Mouse (Mus musculus): ENCODE measurements around the gene Foxc2. TPM values are rescaled to one million over a fixed set of nuclear protein-coding genes. Genes with fewer than 3 reads are reported as not detected.
"Not testable (repeated sequence)": the region's sequence is repeated elsewhere in the genome, so short reads cannot be mapped to it uniquely, and the experiment has no call there.

Gene Foxc2
- polyA plus RNA-seq, 1 experiment: 14.6 TPM

DNA sequence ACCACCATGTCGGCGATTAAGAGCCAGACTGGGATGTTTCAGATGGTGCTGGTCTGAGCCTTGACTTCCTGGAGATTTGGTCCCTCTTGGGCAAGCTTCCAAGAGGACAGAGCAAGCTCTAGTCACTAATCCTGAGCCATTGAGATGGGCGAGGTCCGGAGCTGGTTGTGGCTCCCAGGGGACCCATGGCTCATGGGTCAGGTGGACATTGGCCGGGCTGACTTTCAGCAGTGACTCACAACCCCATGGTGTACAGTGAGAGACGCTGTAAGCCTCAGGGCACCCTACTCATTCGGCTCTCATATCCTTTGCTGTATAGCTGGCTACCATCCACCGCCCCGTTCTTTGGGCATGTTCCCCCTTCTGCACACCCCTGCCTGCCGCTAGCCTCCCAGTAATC lies 18.1 kb downstream of the Foxc2 start:
- Histone ChIP-seq H3K4me3 (ENCODE audit: insufficient read depth, low read length) (no peak overlapping the region), H3K27ac (ENCODE audit: insufficient read depth, low read length) (peak overlapping the region; percentile 9; the same call in 1 of the 2 replicates)
- TF ChIP-seq POLR2A (IDR thresholded peaks at IDR 0.05; ENCODE audit: low read depth, low read length) (no peak), CTCF (IDR thresholded peaks at IDR 0.05; ENCODE audit: borderline replicate concordance, insufficient read depth, low read length) (no peak)

GRCm38 (mm10) chr8:121134512-121134911 lies 18.5 kb downstream of the Foxc2 start:
- peak overlapping the region; percentile 9; the same call in 1 of the 2 replicates for H3K27ac ChIP-seq (ENCODE audit: insufficient read depth, low read length)
- 0 out of 2 replicates have a peak, but pooled peaks cover 3% of the 10 kb centered on the region for H3K4me1 ChIP-seq (ENCODE audit: control insufficient read depth, insufficient read depth, low read length)
- TF ChIP-seq CTCF (IDR thresholded peaks at IDR 0.05; ENCODE audit: borderline replicate concordance, insufficient read depth, low read length): no peak
- H3K4me3 ChIP-seq (ENCODE audit: insufficient read depth, low read length): no peak overlapping the region

More for the DNA sequence above, 18.1 kb downstream of the Foxc2 start:
- 0 out of 2 replicates have a peak, but pooled peaks cover 3% of the 10 kb centered on the region for H3K4me1 ChIP-seq (ENCODE audit: control insufficient read depth, insufficient read depth, low read length)

- Histone ChIP-seq H3K4me1 (ENCODE audit: control insufficient read depth, insufficient read depth, low read length) (peaks cover 7% of the 10 kb centered on the region), H3K27ac (ENCODE audit: insufficient read depth, low read length) (no peak overlapping the region), H3K4me3 (ENCODE audit: insufficient read depth, low read length) (no peak overlapping the region)
- TF ChIP-seq CTCF (IDR thresholded peaks at IDR 0.05; ENCODE audit: borderline replicate concordance, insufficient read depth, low read length) (no peak), POLR2A (IDR thresholded peaks at IDR 0.05; ENCODE audit: low read depth, low read length) (no peak)
These were observed 20.9 kb downstream of the Foxc2 start for GRCm38 (mm10) chr8:121136856-121137255.

DNA sequence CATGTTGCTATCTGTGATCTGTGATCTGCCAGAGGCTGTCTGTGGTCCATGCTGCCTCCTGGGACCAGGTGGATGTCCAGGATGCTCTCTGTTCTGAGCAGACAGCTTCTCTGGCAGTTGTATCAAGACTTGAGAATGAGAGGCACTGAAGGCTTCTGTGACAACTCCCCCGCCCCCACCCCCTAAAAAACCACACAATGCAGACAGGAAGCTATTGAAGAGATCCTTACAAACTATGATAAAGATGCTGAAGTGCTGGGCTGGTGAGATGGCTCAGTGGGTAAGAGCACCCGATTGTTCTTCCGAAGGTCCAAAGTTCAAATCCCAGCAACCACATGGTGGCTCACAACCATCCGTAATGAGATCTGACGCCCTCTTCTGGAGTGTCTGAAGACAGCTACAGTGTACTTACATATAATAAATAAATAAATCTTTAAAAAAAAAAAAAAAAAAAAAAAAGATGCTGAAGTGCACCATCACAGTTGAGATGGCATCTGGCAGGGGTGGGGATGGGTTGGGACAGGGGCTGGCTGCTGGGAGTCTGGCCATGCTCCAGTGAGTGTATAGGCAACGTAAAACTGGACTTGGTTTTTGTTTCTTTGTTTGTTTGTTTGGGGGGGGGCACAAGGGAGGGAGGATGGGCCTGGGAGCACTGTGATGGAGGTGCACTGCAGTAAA lies 29.6 kb downstream of the Foxc2 start:
- not testable (repeated sequence) for H3K4me1 ChIP-seq (ENCODE audit: control insufficient read depth, insufficient read depth, low read length); H3K27ac ChIP-seq (ENCODE audit: insufficient read depth, low read length); H3K4me3 ChIP-seq (ENCODE audit: insufficient read depth, low read length)

- Histone ChIP-seq H3K27ac (ENCODE audit: insufficient read depth, low read length) (no peak overlapping the region), H3K4me1 (ENCODE audit: control insufficient read depth, insufficient read depth, low read length) (peaks cover 3% of the 10 kb centered on the region; the same call in 1 of the 2 replicates), H3K4me3 (ENCODE audit: insufficient read depth, low read length) (no peak overlapping the region)
- TF ChIP-seq POLR2A (IDR thresholded peaks at IDR 0.05; ENCODE audit: low read depth, low read length): no peak
- no peak for TF ChIP-seq CTCF (IDR thresholded peaks at IDR 0.05; ENCODE audit: borderline replicate concordance, insufficient read depth, low read length)
These were observed 32.7 kb downstream of the Foxc2 start for GRCm38 (mm10) chr8:121148573-121149083.

GRCm38 (mm10) chr8:121152394-121152793 lies 36.4 kb downstream of the Foxc2 start:
- H3K4me1 ChIP-seq (ENCODE audit: control insufficient read depth, insufficient read depth, low read length): peaks cover 3% of the 10 kb centered on the region; the same call in 1 of the 2 replicates
- H3K27ac ChIP-seq (ENCODE audit: insufficient read depth, low read length): no peak overlapping the region
- TF ChIP-seq POLR2A (IDR thresholded peaks at IDR 0.05; ENCODE audit: low read depth, low read length): no peak
- TF ChIP-seq CTCF (IDR thresholded peaks at IDR 0.05; ENCODE audit: borderline replicate concordance, insufficient read depth, low read length): no peak
- no peak overlapping the region for H3K4me3 ChIP-seq (ENCODE audit: insufficient read depth, low read length)

DNA sequence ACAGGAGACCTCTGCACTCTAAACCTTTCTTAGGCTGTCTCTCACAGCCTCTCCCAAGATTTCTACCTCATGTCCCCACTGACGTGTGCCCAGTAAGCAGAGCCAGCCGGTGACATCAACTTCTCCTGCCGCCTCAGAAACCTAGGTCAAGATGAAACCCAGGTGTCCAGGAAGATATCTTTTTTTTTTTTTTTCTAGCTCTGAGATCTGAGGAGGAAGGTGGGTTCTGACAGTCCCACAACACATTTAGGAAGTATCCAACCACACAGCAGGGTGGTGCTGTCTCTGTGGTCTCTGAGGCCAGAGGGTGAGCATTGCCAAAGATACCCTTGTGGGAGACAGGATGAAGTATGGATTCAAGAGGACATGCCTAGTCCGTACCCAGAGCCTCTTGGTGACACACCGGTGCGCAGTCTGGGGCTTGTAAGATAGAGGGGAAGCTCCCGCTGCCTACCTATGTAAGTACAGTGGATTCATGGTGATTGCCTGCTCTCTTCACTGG lies 41.1 kb downstream of the Foxc2 start:
- TF ChIP-seq CTCF (IDR thresholded peaks at IDR 0.05; ENCODE audit: borderline replicate concordance, insufficient read depth, low read length): no peak
- no peak for TF ChIP-seq POLR2A (IDR thresholded peaks at IDR 0.05; ENCODE audit: low read depth, low read length)
- no peak overlapping the region for H3K4me3 ChIP-seq (ENCODE audit: insufficient read depth, low read length)
- no peak overlapping the region for H3K27ac ChIP-seq (ENCODE audit: insufficient read depth, low read length)
- H3K4me1 ChIP-seq (ENCODE audit: control insufficient read depth, insufficient read depth, low read length): peaks cover 3% of the 10 kb centered on the region; the same call in 1 of the 2 replicates

DNA sequence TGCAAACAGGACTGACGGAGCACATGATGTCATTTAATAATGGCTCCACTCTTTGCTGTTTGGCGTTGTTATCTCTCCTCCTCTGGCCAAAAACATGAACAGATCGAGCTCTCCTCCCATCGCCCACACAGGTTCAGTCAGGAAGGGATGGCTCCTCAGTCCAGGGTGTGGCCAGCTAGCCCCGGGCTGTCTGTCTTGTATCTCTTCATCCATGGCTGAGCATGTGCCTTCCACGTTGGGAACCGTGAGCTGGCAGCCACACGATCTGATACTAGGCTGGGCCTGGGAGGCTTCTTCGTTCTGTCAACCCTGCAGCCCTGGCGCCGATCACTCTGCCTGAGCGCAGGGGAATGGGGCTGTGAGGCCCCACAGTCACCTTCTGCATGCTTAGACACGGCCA lies 42.8 kb downstream of the Foxc2 start:
- H3K27ac ChIP-seq (ENCODE audit: insufficient read depth, low read length): no peak overlapping the region
- TF ChIP-seq CTCF (IDR thresholded peaks at IDR 0.05; ENCODE audit: borderline replicate concordance, insufficient read depth, low read length): no peak
- no peak for TF ChIP-seq POLR2A (IDR thresholded peaks at IDR 0.05; ENCODE audit: low read depth, low read length)

DNA sequence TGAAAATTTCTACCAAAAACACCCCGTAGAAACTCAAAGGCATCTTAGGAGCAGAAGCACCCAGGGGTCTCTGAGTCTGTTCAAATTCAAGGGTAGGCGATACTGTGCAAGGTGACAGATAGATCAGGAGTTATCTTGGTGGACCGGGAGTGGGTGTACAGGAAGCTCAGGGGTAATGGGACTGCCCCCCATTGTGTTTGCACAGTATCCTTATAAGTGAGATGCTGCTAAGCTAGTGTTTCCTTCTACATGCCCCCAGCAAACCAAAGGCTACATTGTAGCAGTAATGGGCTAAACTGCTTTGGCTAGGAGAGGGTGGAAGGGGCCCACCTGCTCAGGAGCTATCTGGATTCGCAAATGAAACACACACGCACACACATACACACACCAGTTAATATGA lies 45.5 kb downstream of the Foxc2 start:
- Histone ChIP-seq H3K27ac (ENCODE audit: insufficient read depth, low read length) (no peak overlapping the region), H3K4me1 (ENCODE audit: control insufficient read depth, insufficient read depth, low read length) (no peaks in the 10 kb centered on the region; the same call in 1 of the 2 replicates), H3K4me3 (ENCODE audit: insufficient read depth, low read length) (no peak overlapping the region)
- TF ChIP-seq POLR2A (IDR thresholded peaks at IDR 0.05; ENCODE audit: low read depth, low read length): no peak

More for the DNA sequence above, 42.8 kb downstream of the Foxc2 start:
- no peak overlapping the region for H3K4me3 ChIP-seq (ENCODE audit: insufficient read depth, low read length)
- no peaks in the 10 kb centered on the region for H3K4me1 ChIP-seq (ENCODE audit: control insufficient read depth, insufficient read depth, low read length)

DNA sequence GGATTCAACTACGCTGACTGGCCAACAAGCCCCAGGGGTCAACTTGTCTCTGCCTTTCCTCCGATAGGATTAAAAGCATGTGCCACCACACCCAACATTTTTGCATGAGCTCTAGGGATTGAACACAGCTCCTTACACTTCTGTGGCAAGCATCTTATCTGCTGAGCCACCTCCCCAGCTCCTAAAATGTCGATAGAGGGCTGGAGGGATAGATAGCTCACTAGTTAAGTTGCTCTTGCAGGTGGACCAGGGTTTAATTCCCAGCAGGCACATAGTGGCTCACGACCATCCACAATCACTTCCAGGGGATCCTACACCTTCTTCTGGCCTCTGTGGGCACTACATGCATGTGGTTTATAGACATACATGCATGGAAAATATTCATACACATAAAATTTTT lies 46.4 kb downstream of the Foxc2 start:
- H3K27ac ChIP-seq (ENCODE audit: insufficient read depth, low read length): no peak overlapping the region
- no peak overlapping the region for H3K4me3 ChIP-seq (ENCODE audit: insufficient read depth, low read length)
- no peaks in the 10 kb centered on the region; the same call in 1 of the 2 replicates for H3K4me1 ChIP-seq (ENCODE audit: control insufficient read depth, insufficient read depth, low read length)
- TF ChIP-seq POLR2A (IDR thresholded peaks at IDR 0.05; ENCODE audit: low read depth, low read length) (no peak), CTCF (IDR thresholded peaks at IDR 0.05; ENCODE audit: borderline replicate concordance, insufficient read depth, low read length) (no peak)

Measured in embryonic fibroblast, embryonic 13.5 days (primary cell).